Mouse (Mus musculus): ENCODE results near the gene Pwp2.
"Not testable (repeated sequence)": the region's sequence is repeated elsewhere in the genome, so short reads cannot be mapped to it uniquely, and the experiment has no call there.

The Pwp2 gene

GRCm38 (mm10) chr10:78140843-78141242 lies 44.1 kb downstream of the Pwp2 start:
- DNase-seq (ENCODE audit: low spot score in 2 of 2) = no peak

GRCm38 (mm10) chr10:78140251-78140600 lies 44.7 kb downstream of the Pwp2 start:
- no peak for DNase-seq (ENCODE audit: low spot score in 2 of 2)

GRCm38 (mm10) chr10:78139572-78140250 lies 45.2 kb downstream of the Pwp2 start:
- DNase-seq (ENCODE audit: low spot score in 2 of 2) = no peak

- peak in 1 of 2 experiments; percentile 43 for DNase-seq (ENCODE audit: low spot score in 2 of 2)
Observed at GRCm38 (mm10) chr10:78138812-78139523, 46.0 kb downstream of the Pwp2 start.

GRCm38 (mm10) chr10:78137191-78137590 lies 47.8 kb downstream of the Pwp2 start:
- DNase-seq (ENCODE audit: low spot score in 2 of 2) = no peak

- no peak for DNase-seq (ENCODE audit: low spot score in 2 of 2)
Observed at GRCm38 (mm10) chr10:78135947-78136346, 49.0 kb downstream of the Pwp2 start.

- no peak for DNase-seq (ENCODE audit: low spot score in 2 of 2)
Observed at GRCm38 (mm10) chr10:78134975-78135798, 49.8 kb downstream of the Pwp2 start.

- DNase-seq (ENCODE audit: low spot score in 2 of 2) = no peak
Observed at GRCm38 (mm10) chr10:78134400-78134799, 50.5 kb downstream of the Pwp2 start.

GRCm38 (mm10) chr10:78129998-78130397 lies 55.0 kb downstream of the Pwp2 start:
- DNase-seq (ENCODE audit: low spot score in 2 of 2) = no peak

GRCm38 (mm10) chr10:78129423-78129822 lies 55.5 kb downstream of the Pwp2 start:
- DNase-seq (ENCODE audit: low spot score in 2 of 2) = peak in 1 of 2 experiments; percentile 60

- DNase-seq (ENCODE audit: low spot score in 2 of 2) = no peak
Observed at GRCm38 (mm10) chr10:78128647-78129046, 56.3 kb downstream of the Pwp2 start.

GRCm38 (mm10) chr10:78127931-78128330 lies 57.0 kb downstream of the Pwp2 start:
- no peak for DNase-seq (ENCODE audit: low spot score in 2 of 2)

- no peak for DNase-seq (ENCODE audit: low spot score in 2 of 2)
Observed at GRCm38 (mm10) chr10:78127046-78127870, 57.7 kb downstream of the Pwp2 start.

GRCm38 (mm10) chr10:78126311-78126710 lies 58.6 kb downstream of the Pwp2 start:
- DNase-seq (ENCODE audit: low spot score in 2 of 2) = no peak

- DNase-seq (ENCODE audit: low spot score in 2 of 2) = not testable (repeated sequence)
Observed at GRCm38 (mm10) chr10:78125061-78125460, 59.9 kb downstream of the Pwp2 start.

GRCm38 (mm10) chr10:78124137-78124536 lies 60.8 kb downstream of the Pwp2 start:
- not testable (repeated sequence) for DNase-seq (ENCODE audit: low spot score in 2 of 2)
